Mouse (Mus musculus) E14TG2a.4 (cell line): ENCODE measurements around the gene Olfr164.
A peak's percentile ranks its signal among the peaks of the same experiment; 100 is the strongest.

Experiments
- H3K27me3 ChIP-seq: 2 replicates; pipeline ENCODE4 v1.6.1; 2014; ENCODE audit warnings: low read length, control low read depth; ENCODE audit not compliant: insufficient read depth
- H3K36me3 ChIP-seq: 2 replicates; pipeline ENCODE4 v1.6.1; 2014; ENCODE audit warnings: low read length, control low read depth; ENCODE audit not compliant: insufficient read depth
- H3K4me1 ChIP-seq: replicated peaks from 2 replicates; pipeline ENCODE4 v1.6.1; 2014; ENCODE audit warnings: low read depth, low read length, control low read depth
- H3K4me3 ChIP-seq: replicated peaks from 2 replicates; pipeline ENCODE4 v1.5.1; 2014; ENCODE audit warnings: mild to moderate bottlenecking, low read length
- H3K9me3 ChIP-seq: 2 replicates; pipeline ENCODE4 v1.6.1; 2014; ENCODE audit warnings: low read length, control low read depth
- CTCF ChIP-seq: conservative IDR thresholded peaks from 2 replicates; pipeline ENCODE4 v1.5.1; 2014; ENCODE audit warnings: low read length
- NANOG ChIP-seq: IDR thresholded peaks from 2 replicates; pipeline ENCODE4 v1.6.1; 2014; ENCODE audit warnings: borderline replicate concordance, low read length, mixed read lengths
- POU5F1 ChIP-seq: IDR thresholded peaks from 2 replicates; pipeline ENCODE4 v1.6.1; 2014; ENCODE audit warnings: low read length, borderline replicate concordance

The Olfr164 gene

GRCm38 (mm10) chr16:19313964-19314363 is at the start of gene Olfr164:
Gene Olfr164, minus strand, starts transcription at chr16:19314064.
- Histone ChIP-seq H3K9me3 (no peaks in the 10 kb centered on the region), H3K4me1 (no peaks in the 10 kb centered on the region), H3K4me3 (no peak within 1 kb of the TSS), H3K36me3 (no peaks in the 10 kb centered on the region), H3K27me3 (no peaks in the 10 kb centered on the region)
- no peak for TF ChIP-seq NANOG

- peak overlapping the region; percentile 45 for H3K4me3 ChIP-seq
- no peaks in the 10 kb centered on the region for H3K27me3 ChIP-seq
- no peaks in the 10 kb centered on the region for H3K4me1 ChIP-seq
- no peak for TF ChIP-seq CTCF
- no peak for TF ChIP-seq POU5F1
- TF ChIP-seq NANOG, result no peak
- peaks cover 26% of the 10 kb centered on the region for H3K9me3 ChIP-seq
- no peaks in the 10 kb centered on the region for H3K36me3 ChIP-seq
These were observed 35.2 kb upstream of the Olfr164 start for GRCm38 (mm10) chr16:19349111-19349510.

GRCm38 (mm10) chr16:19263235-19263634 is 50.6 kb downstream of the Olfr164 start:
- Histone ChIP-seq H3K4me1 (no peaks in the 10 kb centered on the region), H3K27me3 (no peaks in the 10 kb centered on the region), H3K4me3 (no peak overlapping the region), H3K36me3 (no peaks in the 10 kb centered on the region), H3K9me3 (no peaks in the 10 kb centered on the region)
- TF ChIP-seq NANOG (no peak), CTCF (no peak), POU5F1 (no peak)

- Histone ChIP-seq H3K9me3 (no peaks in the 10 kb centered on the region), H3K4me1 (no peaks in the 10 kb centered on the region), H3K4me3 (no peak overlapping the region), H3K36me3 (no peaks in the 10 kb centered on the region), H3K27me3 (no peaks in the 10 kb centered on the region)
- no peak for TF ChIP-seq POU5F1
- no peak for TF ChIP-seq CTCF
- TF ChIP-seq NANOG, result no peak
These were observed 53.1 kb downstream of the Olfr164 start for GRCm38 (mm10) chr16:19260780-19261179.

- H3K4me1 ChIP-seq, result no peaks in the 10 kb centered on the region
- H3K4me3 ChIP-seq, result no peak overlapping the region
- H3K36me3 ChIP-seq, result no peaks in the 10 kb centered on the region
- no peaks in the 10 kb centered on the region for H3K9me3 ChIP-seq
- H3K27me3 ChIP-seq, result no peaks in the 10 kb centered on the region
- TF ChIP-seq POU5F1 (no peak), CTCF (no peak), NANOG (no peak)
These were observed 68.0 kb downstream of the Olfr164 start for GRCm38 (mm10) chr16:19245835-19246234.

GRCm38 (mm10) chr16:19241539-19242025 is 72.3 kb downstream of the Olfr164 start:
- Histone ChIP-seq H3K27me3 (no peaks in the 10 kb centered on the region), H3K36me3 (no peaks in the 10 kb centered on the region), H3K9me3 (no peaks in the 10 kb centered on the region; the same call in 1 of the 2 replicates), H3K4me3 (no peak overlapping the region), H3K4me1 (no peaks in the 10 kb centered on the region)
- TF ChIP-seq CTCF, result no peak
- no peak for TF ChIP-seq NANOG
- TF ChIP-seq POU5F1, result no peak

GRCm38 (mm10) chr16:19240792-19241538 is 72.9 kb downstream of the Olfr164 start:
- Histone ChIP-seq H3K4me3 (no peak overlapping the region), H3K36me3 (no peaks in the 10 kb centered on the region), H3K4me1 (no peaks in the 10 kb centered on the region), H3K9me3 (no peaks in the 10 kb centered on the region; the same call in 1 of the 2 replicates), H3K27me3 (no peaks in the 10 kb centered on the region)
- TF ChIP-seq POU5F1, result no peak
- TF ChIP-seq NANOG, result no peak
- TF ChIP-seq CTCF, result no peak

- Histone ChIP-seq H3K4me3 (no peak overlapping the region), H3K9me3 (no peaks in the 10 kb centered on the region; the same call in 1 of the 2 replicates), H3K27me3 (no peaks in the 10 kb centered on the region), H3K4me1 (no peaks in the 10 kb centered on the region), H3K36me3 (no peaks in the 10 kb centered on the region)
- TF ChIP-seq NANOG, result no peak
- TF ChIP-seq POU5F1, result no peak
- no peak for TF ChIP-seq CTCF
These were observed 77.1 kb downstream of the Olfr164 start for GRCm38 (mm10) chr16:19236719-19237118.
